Mouse (Mus musculus): Measurements from ENCODE around the gene Ptprj.

Ptprj gene

GRCm38 (mm10) chr2:90580236-90581005, at the start of gene Ptprj:
TSS of gene Ptprj (minus strand) at chr2:90580647.
- in situ Hi-C loops (cut with MboI; ENCODE audit: low sequenced_read_pairs) = loop anchor here (10.0 kb wide), 1 partner anchor 94 kb away; the partner anchor contains the start of gene Nup160

- in situ Hi-C loops (cut with MboI; ENCODE audit: low sequenced_read_pairs) = no loop called here
Observed at GRCm38 (mm10) chr2:90629552-90629951, 49.1 kb upstream of the Ptprj start.

- in situ Hi-C loops (cut with MboI; ENCODE audit: low sequenced_read_pairs) = no loop called here
Observed at GRCm38 (mm10) chr2:90628261-90628660, 47.8 kb upstream of the Ptprj start.

DNA sequence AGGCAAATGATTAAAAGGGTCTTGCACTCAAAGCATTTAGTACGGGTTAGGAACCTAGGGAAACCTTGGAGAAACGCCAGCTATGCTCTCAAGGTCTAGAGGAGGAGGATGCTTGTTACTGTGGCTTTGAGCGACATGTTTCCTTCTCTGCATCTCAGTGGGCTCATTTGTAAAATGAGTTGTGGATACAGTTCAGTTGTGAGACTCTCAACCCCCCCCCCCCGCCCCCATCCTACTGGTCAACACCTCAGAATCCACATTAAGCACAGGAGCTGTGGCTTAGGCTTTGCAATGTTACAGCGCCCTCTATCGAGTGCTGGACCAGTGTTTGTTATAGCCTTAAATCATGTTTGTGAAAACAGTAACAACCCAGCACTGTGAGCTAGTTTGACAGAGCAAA, 44.5 kb upstream of the Ptprj start:
- in situ Hi-C loops (cut with MboI; ENCODE audit: low sequenced_read_pairs) = no loop called here

DNA sequence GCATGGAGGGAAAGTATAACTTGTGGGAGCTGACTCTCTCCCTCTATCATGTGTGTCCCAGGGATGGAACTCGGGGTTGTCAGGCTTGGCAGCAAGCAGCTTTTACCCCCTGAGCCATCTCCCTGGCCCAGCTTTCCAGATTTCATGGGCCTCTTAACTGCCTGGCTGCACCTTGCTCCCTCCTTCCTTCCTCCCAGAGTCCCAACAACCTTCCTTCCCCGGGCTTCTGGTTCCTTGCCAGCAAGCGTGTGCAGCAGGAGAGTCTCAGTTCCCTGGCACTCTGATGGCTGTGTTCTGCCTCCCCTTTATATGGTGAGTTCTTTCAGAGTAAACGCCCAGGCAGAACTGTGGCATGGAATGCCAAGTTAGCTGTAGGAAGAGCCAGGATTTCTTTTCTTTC, 43.9 kb upstream of the Ptprj start:
- in situ Hi-C loops (cut with MboI; ENCODE audit: low sequenced_read_pairs) = no loop called here

- in situ Hi-C loops (cut with MboI; ENCODE audit: low sequenced_read_pairs) = no loop called here
Observed at GRCm38 (mm10) chr2:90620815-90621214, 40.4 kb upstream of the Ptprj start.

- in situ Hi-C loops (cut with MboI; ENCODE audit: low sequenced_read_pairs) = no loop called here
Observed at GRCm38 (mm10) chr2:90619648-90620047, 39.2 kb upstream of the Ptprj start.

GRCm38 (mm10) chr2:90614651-90615171, 34.3 kb upstream of the Ptprj start:
- in situ Hi-C loops (cut with MboI; ENCODE audit: low sequenced_read_pairs) = no loop called here

GRCm38 (mm10) chr2:90613591-90613990, 33.1 kb upstream of the Ptprj start:
- in situ Hi-C loops (cut with MboI; ENCODE audit: low sequenced_read_pairs) = no loop called here

DNA sequence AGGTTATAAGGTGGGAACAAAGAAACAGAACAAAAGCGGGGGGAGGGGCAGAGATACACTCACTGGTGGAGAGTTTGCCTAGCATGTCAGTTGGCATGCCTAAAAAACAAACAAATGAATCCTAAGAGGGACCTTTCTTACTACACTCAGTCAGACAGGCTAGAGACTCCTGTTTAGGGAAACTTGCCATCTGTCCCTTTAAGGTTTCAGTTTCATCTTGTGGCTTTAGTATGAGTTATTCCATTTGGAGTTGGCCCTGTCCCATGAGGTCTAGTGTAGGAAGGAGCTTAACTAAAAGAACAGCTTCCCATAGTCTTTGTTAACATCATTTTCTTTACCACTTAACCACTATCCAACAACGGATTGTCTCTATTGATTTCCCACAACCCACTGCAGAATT, 32.6 kb upstream of the Ptprj start:
- in situ Hi-C loops (cut with MboI; ENCODE audit: low sequenced_read_pairs) = no loop called here

DNA sequence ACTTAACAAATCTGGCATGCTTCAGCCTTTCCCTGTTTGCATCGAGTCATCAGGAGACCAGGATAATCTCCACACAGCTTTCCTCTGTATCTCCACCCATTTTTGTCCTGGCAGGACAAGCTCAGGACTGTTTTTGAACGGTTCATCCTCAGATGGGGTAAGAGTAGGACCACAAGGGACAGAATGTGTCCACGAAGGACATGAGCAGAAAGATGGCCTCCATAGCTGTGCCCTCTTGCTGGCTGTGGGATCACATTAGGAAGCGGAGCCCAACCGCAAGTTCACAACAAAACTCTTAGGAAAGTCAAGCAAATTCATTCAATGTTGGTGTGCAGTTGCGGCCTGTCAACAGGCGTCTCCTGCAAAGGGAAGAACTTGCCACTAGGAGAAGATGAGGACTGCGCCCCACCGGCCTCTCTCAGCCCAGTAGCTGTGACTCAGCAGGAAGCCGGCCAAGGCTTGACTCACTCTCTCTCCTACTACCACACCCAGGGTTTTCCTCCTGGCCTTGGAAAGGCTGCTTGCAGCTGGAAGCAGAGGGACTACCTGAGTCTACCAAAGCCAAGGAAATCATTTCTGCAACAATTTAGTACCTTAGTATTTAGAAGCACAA, 31.6 kb upstream of the Ptprj start:
- in situ Hi-C loops (cut with MboI; ENCODE audit: low sequenced_read_pairs) = no loop called here

GRCm38 (mm10) chr2:90601056-90601455, 20.6 kb upstream of the Ptprj start:
- in situ Hi-C loops (cut with MboI; ENCODE audit: low sequenced_read_pairs) = no loop called here

- in situ Hi-C loops (cut with MboI; ENCODE audit: low sequenced_read_pairs) = loop anchor here (10.0 kb wide), 1 partner anchor 87 kb away; the partner anchor contains the start of gene Nup160
Observed at GRCm38 (mm10) chr2:90588141-90588540, 7.7 kb upstream of the Ptprj start.

DNA sequence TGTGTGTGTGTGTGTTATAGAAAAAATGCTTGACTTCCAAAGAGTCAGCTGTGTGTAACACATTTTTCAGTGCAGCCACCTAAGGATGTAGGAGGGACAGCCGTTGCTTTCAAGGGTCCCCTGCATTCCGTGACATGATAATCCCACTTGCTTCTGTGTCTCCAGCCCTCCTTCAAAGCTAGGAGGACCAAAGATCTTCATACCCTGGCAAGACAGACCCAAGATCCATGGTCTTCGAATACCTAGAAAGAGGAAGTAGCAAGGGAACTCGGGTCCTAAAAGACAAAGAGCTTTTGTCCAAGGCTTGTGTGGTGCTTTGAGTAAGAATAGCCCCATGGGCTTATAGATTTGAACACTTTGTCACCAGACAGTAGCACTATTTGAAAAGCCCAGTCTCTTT, 4.1 kb upstream of the Ptprj start:
- in situ Hi-C loops (cut with MboI; ENCODE audit: low sequenced_read_pairs) = loop anchor here (10.0 kb wide), 1 partner anchor 90 kb away; the partner anchor contains the start of gene Nup160

DNA sequence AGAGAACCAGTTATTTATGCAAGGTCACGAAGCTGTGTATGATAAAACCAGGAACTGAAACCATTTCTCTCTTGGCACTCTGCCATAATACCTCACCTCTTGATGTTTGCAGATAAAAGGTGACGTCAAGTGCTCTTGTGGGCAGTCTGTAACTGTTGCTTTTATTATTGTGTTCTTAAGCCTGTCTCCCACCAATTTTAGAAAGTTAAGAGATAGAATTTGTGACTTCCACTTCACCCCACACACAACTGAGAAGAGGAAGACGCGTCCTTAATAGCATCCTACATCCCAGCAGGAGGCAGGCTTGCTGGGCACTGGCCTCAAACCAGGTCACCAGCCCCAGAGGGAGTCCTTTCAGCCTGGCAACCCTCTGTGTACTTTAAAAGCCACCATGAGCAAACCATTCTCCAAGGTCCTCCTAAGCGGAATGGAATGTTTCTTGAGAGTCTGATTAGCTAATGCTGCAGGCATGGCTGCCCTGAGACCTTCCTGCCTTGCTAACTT, 3.2 kb upstream of the Ptprj start:
- in situ Hi-C loops (cut with MboI; ENCODE audit: low sequenced_read_pairs) = loop anchor here (10.0 kb wide), 1 partner anchor 91 kb away; the partner anchor contains the start of gene Nup160

DNA sequence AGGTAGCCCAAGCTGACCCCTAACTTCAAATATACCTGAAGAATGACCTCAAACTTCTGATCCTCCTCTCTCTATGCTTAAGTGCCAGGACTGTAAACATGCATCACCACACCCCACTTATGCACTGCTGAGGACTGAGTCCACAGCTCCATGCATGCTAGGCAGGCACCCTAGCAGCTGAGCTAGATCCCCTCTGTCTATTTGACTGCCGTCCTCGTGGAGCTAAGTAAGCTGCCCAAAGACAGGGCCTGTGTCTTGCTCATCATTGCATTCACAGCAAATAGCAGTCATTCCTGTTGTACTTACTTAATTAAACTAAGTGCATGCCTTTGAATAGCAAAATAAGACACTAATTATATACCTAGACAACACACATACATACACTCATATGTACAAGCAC, 2.4 kb upstream of the Ptprj start:
- in situ Hi-C loops (cut with MboI; ENCODE audit: low sequenced_read_pairs) = loop anchor here (10.0 kb wide), 1 partner anchor 92 kb away; the partner anchor contains the start of gene Nup160

- in situ Hi-C loops (cut with MboI; ENCODE audit: low sequenced_read_pairs) = loop anchor here (10.0 kb wide), 1 partner anchor 92 kb away; the partner anchor contains the start of gene Nup160
Observed at GRCm38 (mm10) chr2:90582311-90582710, 1.9 kb upstream of the Ptprj start.

DNA sequence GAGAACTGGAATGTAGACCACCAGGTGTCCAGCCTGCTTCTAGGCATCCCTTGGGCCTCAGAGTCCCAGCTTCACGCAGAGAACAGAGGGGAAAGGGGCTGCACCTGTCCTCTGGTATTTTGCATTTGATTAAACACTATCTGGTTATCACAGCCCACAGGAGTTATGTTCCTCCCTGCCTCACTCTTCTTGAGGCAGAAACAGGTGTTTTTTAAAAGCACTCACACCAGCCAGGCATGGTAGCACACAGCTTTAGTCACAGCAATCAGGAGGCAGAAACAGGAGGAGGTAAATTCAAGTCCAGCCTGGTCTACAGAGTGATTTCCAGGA, 1.3 kb upstream of the Ptprj start:
- in situ Hi-C loops (cut with MboI; ENCODE audit: low sequenced_read_pairs) = loop anchor here (10.0 kb wide), 1 partner anchor 93 kb away; the partner anchor contains the start of gene Nup160

- in situ Hi-C loops (cut with MboI; ENCODE audit: low sequenced_read_pairs) = loop anchor here (10.0 kb wide), 1 partner anchor 94 kb away; the partner anchor contains the start of gene Nup160
Observed at GRCm38 (mm10) chr2:90581006-90581795, 754 bp upstream of the Ptprj start.

DNA sequence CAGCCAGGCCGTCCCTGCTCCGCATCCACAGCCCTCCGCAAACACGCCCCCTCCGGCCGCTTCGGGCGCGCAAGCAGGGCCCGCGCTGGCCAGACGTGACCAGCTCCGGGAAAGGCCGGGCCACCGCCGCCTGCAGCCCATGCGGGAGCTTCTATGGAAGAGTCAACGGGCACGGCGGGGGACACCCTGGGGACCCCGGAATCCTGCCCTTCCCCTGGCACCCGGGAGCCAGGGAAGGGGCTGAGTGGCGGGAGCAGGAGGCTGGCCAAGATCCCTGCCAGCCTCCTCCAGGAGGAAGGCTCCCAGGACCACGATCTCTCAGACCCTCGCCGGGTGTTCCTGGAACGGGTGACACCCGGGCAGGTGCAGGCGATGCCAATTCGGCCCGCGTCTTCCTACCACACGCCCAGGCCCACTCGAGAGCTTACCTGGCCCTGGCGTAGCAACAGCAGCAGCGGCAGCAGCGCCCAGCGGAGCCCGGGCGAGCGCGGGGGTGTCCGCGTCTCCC, 665 bp downstream of the Ptprj start:
- in situ Hi-C loops (cut with MboI; ENCODE audit: low sequenced_read_pairs) = loop anchor here (10.0 kb wide), 1 partner anchor 95 kb away; the partner anchor contains the start of gene Nup160

All from CH12F3 (cell line).